Mouse (Mus musculus) R1 (cell line): ENCODE data around the gene Lrwd1.

Experiments used
- DNase-seq: peaks from one replicate; pipeline ENCODE4 v3.0.0-alpha.2; 2018; ENCODE audit warnings: low read depth, low spot score

Gene Lrwd1

DNA sequence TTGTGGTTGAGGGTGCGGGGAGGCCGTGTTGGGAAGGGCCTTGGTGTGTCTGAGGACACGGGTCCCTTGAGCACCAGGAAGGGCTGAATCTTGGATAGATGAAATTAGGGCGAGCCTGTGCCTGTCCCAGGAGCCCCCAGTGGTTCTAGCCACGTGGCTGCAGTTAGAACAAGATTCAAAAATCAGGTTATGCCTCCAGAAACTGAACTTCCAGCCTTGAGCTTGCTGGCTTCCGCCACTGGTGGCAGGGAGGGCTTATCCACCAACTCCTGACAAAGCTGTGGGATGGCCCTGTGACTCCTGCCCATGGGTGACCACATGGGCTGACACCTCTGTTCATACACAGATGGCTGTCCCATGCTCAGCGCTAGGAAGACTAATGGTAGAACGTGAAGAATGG is 11.8 kb upstream of the Lrwd1 start:
- no peak for DNase-seq

DNA sequence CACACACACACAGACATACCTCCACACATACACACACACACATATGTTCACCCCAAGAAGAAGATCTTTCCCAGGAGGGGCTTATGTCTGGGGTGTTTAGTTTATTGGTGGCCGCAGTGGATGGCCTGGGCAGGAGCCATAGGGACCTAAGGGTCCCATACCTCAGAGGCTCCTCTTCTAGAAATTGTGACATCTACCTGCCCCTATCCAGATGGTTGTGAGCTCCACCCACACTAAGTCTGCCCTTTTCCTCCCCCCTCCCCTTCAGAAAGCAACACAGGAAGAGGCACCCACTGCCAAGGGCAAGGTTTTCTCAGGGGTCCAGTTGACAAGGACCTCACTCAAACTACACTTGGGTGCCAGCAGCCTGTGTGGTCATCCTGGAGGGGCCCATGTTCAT is 11.1 kb upstream of the Lrwd1 start:
- DNase-seq: no peak

DNA sequence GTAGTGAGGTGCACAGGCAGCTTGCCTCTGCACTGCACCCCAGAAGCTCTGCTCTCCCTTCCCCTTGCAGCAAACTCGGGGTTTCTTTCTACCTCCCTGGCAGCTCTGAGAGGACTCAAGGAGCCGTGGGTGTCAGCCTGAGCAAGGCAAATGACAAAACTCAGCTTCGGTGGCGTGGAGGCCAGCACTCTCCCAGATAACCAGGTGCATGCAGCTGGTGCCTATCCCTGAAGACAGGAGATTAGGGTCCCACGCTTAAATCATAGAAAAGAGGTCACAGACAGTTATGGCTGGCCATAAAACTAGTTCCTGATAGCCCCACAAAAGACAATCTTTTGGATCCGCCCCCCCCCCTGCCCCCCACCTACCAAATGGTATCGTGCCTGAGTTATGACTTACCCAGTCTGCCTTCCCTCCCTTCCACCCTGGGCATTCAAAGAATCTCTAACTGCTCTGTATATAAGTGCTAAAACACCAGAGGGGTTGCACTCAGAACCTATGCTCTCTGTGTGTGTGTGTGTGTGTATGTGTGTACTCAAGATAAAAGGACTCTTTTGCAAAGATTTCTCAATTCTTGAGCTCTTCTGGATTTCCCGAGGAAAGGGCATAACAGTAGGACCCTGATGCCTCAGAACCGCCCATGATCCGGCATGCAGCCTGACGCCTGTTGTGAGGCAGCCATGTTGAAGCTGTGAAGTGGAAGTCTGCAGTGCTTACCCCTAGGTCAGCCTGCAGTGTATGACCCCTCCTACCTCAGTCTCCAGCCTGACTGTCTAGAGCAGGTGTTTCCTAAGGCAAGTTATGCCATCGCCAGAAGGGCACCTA is 8.9 kb upstream of the Lrwd1 start:
- no peak for DNase-seq

DNA sequence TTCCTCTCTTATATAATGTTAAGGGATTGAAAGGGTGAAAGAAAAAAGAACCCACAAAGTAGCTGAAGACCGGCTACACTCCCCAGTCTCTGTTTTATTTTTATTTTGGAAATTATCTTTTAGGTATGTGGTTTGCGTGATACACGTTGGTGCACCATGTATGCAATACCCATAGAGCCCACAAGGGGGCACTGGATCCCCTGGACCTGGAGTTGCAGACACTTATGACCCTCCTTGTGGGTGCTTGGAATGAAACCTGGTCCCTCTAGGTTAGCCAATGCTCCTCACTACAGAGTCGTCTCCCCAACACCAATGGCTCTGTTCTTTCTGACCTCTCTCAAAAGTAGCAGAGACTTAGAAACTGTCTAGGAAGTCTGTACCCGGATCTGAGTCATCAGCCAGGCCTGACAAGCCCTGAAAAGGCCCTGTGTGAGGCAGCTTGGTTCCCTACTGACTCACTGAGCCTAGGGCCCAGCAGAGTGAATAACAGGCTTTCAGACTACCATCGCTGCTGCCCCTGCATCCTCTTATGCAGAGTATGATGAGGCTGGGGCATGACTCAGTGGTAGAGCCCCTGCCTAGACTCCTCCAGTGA is 7.4 kb upstream of the Lrwd1 start:
- peak; percentile 77 for DNase-seq

DNA sequence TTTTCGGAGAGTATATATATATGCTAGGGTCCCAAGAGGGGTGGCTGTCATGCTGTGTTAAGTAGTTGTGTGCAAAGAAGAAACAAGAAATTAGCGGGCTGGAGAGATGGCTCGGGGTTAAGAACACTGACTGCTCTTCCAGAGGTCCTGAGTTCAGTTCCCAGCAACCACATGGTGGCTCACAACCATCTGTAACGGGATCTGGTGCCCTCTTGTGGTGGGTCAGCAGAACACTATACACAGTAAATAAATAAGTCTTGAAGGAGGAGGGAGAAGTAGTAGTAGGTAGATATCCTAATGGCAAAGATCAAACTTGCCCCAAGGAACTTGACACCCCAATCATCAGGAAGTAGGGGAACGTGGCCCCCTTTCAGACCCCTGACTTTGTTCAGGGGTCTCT is 6.9 kb upstream of the Lrwd1 start:
- DNase-seq: peak; percentile 69

DNA sequence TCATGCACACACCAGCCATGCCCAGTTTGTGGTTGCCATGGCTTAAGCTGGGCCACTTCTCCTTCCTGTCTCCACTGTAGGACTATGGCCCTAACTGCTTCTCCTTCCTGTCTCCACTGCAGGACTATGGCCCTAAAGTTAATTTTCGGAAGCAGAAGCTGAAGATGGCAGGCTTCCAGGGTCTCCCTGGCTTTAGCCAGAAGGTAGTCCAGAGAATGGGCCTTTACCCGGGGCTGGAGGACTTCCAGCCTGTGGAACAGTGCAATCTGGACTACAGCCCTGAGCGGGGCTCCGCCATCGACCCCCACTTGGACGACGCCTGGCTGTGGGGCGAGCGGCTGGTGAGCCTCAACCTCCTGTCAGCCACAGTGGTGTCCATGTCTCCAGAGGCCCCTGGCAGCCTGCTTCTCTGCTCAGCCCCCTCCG is 4.2 kb upstream of the Lrwd1 start:
- no peak for DNase-seq

DNA sequence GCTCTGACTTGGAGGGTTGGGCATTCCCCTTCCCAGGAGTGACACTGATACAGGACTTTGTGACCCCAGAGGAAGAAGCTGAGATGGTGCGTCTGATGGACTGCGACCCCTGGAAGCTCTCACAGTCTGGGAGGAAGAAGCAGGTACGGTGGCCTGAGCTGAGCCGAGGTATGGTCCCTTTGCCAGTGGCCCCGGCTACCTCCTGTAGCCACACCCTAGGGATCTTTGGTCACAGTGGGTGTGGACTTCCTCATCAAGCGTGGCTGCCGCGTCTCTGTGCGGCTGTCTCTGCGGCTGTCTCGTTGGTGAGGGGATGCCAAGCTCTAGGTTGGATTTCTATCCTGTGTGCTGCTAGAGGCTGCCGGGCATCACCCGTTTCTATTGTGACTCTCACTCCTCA is 3.5 kb upstream of the Lrwd1 start:
- DNase-seq: no peak

DNA sequence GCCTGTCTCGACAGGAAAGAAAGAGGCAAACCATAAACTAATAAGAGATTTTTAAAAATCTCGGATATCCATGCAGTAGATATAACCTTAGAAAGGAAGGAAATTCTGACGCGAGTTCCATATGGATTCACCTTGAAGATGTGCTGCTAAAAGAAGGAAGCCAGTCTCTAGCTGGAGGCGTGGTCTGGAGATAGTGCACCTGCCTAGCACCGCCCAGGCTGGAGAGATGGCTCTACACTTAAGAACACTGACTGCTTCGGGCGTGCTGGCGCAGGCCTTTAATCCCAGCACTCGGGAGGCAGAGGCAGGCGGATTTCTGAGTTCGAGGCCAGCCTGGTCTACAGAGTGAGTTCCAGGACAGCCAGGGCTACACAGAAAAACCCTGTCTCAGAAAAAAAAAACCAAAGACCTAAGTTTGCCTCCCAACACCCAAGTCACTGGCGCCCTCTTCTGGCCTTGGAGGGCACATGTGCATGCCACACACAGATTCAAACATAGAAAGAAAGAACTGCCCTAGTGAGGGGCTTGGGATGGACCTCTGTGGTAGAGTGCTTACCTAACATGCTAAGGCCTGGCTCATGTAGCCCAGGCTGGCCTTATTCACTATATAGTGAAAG is 1.9 kb upstream of the Lrwd1 start:
- peak; percentile 85 for DNase-seq

DNA sequence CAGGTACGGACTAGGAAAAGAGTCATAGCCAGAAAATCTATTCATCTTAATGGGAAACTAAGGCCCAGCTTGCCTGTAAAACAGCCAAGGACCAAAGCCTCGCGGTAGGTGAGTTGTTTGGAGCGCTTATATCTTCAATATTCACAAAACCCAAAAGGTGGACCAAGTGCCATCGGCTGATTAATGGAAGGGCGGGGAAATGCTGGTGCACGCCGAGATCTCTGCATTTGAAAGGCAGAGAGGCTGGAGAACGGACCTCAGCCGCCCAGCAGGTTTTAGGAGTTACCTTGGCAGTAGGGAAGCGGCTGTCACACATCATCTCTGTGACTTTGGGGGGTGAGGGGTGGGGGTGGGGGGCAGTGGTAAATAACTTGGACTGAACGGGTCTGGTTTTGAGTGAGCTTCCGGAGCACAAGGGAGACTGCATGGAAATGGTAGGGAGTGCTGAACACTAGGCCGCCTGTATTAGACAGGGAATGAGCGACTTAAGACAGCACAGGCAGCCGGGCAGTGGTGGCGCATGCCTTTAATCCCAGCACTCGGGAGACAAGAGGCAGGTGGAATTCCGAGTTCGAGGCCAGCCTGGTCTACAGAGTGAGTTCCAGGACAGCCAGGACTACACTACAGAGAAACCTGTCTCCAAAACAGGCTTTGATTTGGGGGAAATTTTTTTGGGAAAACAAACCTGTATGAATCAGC is 567 bp upstream of the Lrwd1 start:
- no peak for DNase-seq

DNA sequence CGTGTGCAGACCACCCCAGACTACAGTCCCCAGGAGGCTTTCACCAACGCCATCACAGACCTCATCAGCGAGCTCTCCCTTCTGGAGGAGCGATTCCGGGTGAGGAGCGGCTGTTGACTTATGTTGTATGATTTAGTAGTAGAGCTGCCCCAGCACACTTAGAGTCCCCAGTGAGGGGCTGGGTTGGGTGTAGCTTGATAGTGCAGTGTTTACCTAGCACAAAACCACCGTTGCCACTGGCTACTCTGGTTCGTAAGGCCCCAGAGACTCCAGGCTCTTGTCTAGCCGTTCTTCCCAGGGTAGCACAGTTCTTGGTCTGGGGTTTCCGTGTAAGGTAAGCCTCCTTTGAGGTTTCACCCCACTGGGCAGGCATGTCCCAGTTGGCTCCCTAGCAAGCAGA is 13.7 kb downstream of the Lrwd1 start:
- no peak for DNase-seq

DNA sequence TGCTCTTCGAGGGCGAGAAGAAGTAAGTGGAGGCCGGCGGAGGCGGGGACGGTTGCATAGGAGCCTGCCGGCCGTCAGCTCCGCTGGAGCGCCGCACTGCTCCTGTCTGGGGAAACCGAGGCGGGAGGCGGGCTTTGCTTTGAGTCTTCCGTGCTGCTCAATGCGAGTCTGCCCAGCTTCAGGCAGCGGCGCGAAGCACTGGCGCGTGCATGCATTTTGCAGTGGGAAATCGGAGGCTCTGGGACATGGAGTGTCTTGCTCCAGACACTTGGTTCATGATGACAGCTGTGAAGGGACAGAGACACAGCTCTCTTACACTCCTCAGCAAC is 19.1 kb downstream of the Lrwd1 start:
- no peak for DNase-seq

DNA sequence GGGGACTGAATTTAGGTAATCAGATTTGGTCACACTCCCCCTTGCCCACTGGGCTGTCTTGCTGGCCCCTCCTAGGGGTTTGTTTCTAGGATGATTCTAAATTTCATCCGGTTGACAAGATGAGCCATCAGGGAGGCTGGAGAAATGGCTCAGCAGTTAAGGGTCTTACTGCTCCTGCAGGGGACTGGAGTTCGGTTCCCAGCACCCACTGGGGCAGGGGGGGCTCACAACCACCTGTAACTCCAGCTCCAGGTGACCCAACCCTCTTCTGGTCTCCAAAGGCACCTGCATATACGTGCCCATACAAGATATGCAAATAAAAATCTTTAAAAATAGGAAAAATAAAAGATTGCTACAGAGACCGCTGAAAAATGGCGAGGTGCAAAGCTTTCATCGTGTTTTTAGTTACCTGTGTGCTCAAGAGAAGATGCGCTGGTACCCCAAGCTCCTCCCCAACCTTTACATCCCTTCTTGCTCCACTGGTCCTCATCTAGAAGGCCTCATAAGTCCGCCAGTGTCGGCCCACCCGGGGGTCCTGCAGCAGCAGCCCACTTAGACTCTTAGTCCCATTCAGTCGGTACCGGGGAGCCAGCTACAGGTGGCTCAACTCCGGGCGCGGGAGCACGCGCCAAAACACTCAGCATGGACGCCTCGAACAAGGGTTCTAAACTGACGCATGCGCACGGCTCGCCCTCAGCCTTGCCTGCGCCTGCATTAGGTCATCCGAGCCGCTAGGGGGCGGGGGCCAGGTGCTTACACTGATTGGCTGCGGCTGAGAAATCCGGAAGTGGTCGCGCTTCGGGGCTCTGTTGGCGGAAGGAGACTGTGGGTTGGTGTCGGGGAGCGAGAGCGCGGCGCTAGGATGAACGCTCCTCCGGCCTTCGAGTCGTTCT is 19.7 kb downstream of the Lrwd1 start, which contains the start of gene Polr2j:
Gene Polr2j, plus strand, starts transcription at position 741 of the 893 bp plus-strand sequence.
- DNase-seq: peak; percentile 98

DNA sequence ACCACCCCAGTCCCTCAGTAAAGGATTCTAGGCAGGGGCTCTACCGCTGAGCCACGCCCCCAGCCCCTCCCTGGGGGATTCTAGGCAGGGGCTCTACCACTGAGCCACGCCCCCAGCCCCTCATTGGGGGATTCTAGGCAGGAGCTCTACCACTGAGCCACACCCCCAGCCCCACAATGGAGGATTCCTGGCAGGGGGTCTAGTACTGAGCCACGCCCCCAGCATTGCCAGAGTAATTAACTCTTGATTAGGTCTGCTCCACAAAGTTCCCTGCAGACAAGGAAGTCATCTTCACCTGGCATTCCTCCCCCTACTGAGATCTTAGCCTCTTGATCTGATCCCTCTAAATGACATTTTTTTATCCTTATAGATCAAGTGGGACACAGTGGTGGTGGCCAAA is 22.3 kb downstream of the Lrwd1 start:
- peak; percentile 88 for DNase-seq

DNA sequence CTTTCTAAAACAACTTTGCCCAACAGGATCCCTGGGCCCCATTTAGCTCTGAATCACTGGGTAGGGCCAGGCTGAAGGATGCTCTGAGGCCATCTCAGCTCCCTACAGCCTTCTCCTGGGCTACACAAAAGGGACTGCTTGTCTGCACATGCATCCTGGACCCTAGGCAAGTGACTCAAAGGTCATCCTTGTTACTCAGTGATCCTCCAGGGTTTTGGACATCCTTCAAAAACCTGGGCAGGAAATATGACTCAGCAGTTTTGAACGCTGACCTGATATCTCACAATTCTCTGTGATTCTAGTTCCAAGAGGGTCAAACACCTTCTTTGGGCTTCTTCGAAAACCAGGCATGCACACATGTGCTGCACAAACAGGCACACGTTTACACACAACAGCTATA is 26.8 kb downstream of the Lrwd1 start:
- peak; percentile 15 for DNase-seq

DNA sequence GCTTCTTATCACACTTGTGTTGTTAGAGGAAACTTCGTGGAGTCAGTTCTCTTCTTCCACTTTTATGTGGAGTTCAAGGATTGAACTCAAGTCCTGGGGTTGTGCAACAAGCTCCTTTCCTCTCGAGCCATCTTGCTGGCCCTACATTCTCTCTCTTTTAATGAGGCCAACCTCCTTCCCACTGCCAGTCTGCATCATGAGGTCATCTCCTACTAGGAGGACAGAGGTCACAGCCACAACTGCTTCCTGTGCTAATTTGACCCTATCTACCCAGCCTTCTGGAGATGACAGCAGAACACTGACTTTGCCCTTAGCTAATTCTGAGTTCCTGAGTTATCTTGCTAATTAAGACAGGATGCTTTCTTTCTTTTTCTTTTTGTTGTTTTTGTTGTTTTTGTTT is 27.4 kb downstream of the Lrwd1 start:
- DNase-seq: no peak

DNA sequence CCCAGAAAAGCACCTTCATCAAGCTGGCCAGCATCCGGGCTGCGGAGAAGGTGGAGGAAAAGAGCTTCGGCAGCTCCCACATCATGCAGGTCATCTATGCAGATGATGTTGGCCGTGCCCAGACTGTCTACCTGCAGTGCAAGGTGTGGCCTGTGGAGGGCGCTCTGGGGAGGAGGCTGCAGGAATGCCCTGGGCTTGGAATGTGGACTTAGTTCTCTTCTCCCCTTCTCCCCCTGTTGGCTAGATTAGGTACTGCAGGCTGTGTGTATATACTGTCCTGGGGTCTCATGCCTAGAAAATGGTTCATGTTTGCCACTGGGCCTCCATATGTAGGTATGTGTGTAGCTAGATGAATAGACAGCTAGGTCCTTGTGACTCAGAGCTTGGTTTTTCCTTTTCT is 31.4 kb downstream of the Lrwd1 start:
- peak; percentile 97 for DNase-seq

DNA sequence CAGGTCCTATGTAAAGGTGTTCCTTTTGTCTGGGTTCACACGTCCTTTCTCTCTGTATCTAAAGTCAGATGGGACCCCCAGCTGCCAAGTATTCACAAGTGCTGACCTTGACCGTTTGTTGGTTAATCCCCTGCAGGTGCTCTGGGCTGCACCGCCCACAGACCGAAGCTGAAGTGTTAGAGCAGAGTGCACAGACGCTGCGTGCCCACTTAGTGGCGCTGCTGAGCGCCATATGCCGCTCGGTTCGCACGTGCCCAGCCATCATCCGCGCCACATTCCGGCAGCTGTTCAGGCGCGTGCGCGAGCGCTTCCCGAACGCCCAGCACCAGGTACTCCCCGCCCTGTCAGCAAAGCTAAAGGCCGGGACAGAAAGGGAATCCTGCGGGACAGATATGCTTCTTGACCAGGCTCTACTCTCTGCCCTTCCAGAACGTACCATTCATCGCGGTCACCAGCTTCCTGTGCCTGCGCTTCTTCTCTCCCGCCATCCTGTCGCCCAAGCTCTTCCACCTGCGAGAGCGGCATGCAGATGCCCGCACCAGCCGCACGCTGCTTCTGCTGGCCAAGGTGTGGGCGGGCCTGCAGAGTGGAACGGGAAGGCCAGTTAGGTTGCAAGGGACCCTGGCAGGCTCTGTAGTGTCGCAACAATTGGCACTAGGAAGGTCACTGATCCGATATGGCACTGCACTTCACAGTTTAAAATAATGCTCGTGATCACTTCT is 33.6 kb downstream of the Lrwd1 start:
- peak; percentile 99 for DNase-seq

DNA sequence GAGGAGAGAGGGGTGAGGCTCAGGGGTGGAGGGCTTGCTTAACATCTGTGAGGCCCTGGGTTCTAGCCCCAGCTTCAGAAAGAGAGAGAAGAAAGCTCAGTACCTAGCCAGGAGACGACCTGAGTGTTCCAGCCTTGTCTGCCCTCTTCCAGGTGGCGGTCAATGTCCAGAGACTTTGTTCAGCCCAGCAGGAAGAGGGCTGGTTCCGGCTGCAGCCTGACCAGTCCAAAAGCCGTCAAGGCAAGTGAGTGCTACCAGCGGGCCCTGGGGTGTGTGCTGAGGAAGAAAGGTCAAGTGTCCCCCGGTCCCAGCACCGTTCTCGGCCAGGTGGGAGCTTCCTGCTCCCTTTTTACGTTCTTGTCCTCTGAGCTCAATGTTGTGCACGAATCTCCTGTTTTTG is 37.3 kb downstream of the Lrwd1 start:
- no peak for DNase-seq

DNA sequence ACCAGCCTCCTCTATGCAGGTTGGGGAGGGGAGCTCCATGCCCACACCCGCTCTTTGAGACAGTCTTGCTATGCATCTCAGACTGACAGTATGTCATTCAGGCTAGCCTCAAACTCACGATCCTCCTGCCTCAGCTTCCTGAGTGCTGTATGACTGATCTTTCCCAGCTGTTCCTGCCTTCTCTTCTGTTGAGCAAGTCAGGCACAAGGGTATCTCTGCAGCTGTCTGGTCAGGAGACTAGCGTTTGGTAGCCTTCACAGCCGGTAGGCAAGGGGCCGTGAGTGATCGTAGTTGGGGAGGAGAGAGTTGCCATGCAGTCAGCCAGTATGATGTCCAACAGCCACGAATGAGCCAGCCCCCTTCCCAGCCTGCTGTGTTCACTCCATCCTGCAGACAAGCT is 40.8 kb downstream of the Lrwd1 start:
- DNase-seq: no peak

DNA sequence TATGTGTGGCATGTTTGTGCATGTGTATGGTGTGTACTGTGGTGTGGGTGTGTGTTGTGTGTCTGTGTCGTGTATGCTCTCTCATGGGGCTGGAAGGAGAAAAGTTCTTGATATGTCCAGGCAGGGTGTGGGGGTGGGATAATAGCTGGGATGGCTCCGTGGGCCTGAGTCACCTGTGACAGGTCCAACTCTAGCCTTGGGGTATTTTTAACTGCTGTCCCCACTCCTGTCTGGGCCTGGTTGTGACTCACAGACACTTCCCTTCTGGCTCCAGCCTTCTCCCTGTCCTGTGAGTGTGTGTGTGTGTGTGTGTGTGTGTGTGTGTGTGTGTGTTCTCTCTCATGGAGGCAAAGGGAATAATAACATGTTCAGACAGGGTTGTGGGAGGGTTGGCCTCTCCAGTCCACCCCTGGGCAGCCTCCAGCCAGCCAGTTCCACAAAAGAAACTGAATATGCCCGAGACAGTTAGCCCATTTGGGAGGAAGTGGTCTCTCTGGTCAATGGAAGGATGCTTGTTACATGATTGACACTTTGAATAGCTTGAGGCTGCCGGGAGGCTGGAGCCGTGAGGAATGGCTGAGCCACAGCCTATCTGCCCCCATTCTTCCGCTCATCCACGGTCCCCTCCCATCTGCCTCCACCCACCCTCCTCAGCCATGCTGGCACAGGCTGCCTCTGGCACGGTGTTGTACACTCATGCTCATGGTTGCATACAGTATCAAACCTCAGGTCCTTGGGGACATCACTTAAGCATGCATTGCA is 41.4 kb downstream of the Lrwd1 start:
- no peak for DNase-seq
